Mouse (Mus musculus) forebrain, embryonic 15.5 days (tissue): Measurements from ENCODE around the gene Arl8a. TPM values are rescaled to one million over a fixed set of nuclear protein-coding genes. Genes with fewer than 3 reads are reported as not detected.
A peak's percentile ranks its signal among the peaks of the same experiment; 100 is the strongest.

ENCODE experiments used
- ATAC-seq: fragments of 200-750 bp; cut with Nextera tagmentation; replicated peaks from 2 replicates; pipeline ENCODE4 v1.8.0; 2017; ENCODE audit warnings: mild to moderate bottlenecking, moderate TSS enrichment, moderate library complexity
- H3K27ac ChIP-seq: fragments of 300-500 bp; sonication (generic); replicated peaks from 2 replicates; pipeline ENCODE4 v1.5.1; 2015; ENCODE audit warnings: mild to moderate bottlenecking, inconsistent platforms
- H3K27me3 ChIP-seq: fragments of 300-500 bp; sonication (generic); 2 replicates; pipeline ENCODE4 v1.6.1; 2015; ENCODE audit warnings: inconsistent platforms
- H3K36me3 ChIP-seq: fragments of 300-500 bp; sonication (generic); 2 replicates; pipeline ENCODE4 v1.6.1; 2015; ENCODE audit warnings: mild to moderate bottlenecking, inconsistent platforms
- H3K4me1 ChIP-seq: fragments of 300-500 bp; sonication (generic); 2 replicates; pipeline ENCODE4 v1.6.1; 2015; ENCODE audit warnings: inconsistent platforms
- H3K4me2 ChIP-seq: fragments of 300-500 bp; sonication (generic); replicated peaks from 2 replicates; pipeline ENCODE4 v1.6.1; 2015; ENCODE audit warnings: mild to moderate bottlenecking, inconsistent platforms
- H3K4me3 ChIP-seq: fragments of 300-500 bp; sonication (generic); 2 replicates; pipeline ENCODE4 v1.5.1; 2015; ENCODE audit warnings: mild to moderate bottlenecking, inconsistent platforms
- H3K9ac ChIP-seq: fragments of 300-500 bp; sonication (generic); replicated peaks from 2 replicates; pipeline ENCODE4 v1.6.1; 2015; ENCODE audit warnings: mild to moderate bottlenecking, inconsistent platforms
- H3K9me3 ChIP-seq: fragments of 300-500 bp; sonication (generic); 2 replicates; pipeline ENCODE4 v1.6.1; 2016; ENCODE audit warnings: inconsistent platforms
- WGBS: fragments of 180-500 bp; shearing (Covaris S2); methylation state at CpG from one replicate; pipeline ENCODE4 v1.1.7; 2015; ENCODE audit warnings: mixed read lengths; 5-methylcytosine and 5-hydroxymethylcytosine counted together
- polyA plus RNA-seq: library from polyadenylated mRNA; unstranded; fragments of >200 nt; fragmentation: Nextera tagmentation; extraction: Ambion mirVana; gene quantifications from 2 replicates; pipeline ENCODE4 v1.2.1, GENCODE M21; 2015

Arl8a gene
- polyA plus RNA-seq, 1 experiment from 2014 or later, result 307 TPM

GRCm38 (mm10) chr1:135139906-135140305, 6.7 kb upstream of the Arl8a start:
- Histone ChIP-seq H3K27ac (no peak overlapping the region), H3K4me3 (no peak overlapping the region), H3K9ac (no peak overlapping the region), H3K36me3 (no peaks in the 10 kb centered on the region), H3K27me3 (no peaks in the 10 kb centered on the region), H3K4me2 (no peak overlapping the region), H3K4me1 (no peaks in the 10 kb centered on the region), H3K9me3 (no peaks in the 10 kb centered on the region)
- 67% methylated on average over 2 of the region's 2 CpGs for WGBS
- ATAC-seq, result no peak

DNA sequence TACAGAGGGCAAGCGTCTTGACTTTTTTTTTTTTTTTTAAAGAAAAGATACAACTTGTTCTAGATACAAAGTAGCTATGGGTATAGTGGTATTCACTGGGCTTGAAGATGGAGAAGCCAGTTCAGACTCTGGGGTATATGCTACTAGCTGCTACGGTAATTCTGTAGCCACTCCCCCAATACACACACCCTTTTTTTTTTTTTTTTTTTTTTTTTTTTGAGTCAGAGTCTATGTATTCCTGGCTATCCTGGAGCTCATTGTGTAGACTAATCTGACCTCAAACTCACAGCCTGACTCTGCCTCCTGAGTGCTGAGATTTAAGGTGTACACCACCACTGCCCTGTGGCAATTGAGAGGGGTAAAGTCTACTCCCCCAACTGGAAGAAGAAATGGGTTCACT, 4.2 kb upstream of the Arl8a start:
- WGBS, result 75% methylated on average over 2 of the region's 2 CpGs
- H3K4me1 ChIP-seq, result peaks cover 3% of the 10 kb centered on the region
- no peak overlapping the region for H3K4me2 ChIP-seq
- H3K4me3 ChIP-seq, result no peak overlapping the region
- H3K9me3 ChIP-seq, result no peaks in the 10 kb centered on the region
- H3K27me3 ChIP-seq, result no peaks in the 10 kb centered on the region
- H3K36me3 ChIP-seq, result no peaks in the 10 kb centered on the region
- H3K9ac ChIP-seq, result no peak overlapping the region
- H3K27ac ChIP-seq, result no peak overlapping the region
- no peak for ATAC-seq

DNA sequence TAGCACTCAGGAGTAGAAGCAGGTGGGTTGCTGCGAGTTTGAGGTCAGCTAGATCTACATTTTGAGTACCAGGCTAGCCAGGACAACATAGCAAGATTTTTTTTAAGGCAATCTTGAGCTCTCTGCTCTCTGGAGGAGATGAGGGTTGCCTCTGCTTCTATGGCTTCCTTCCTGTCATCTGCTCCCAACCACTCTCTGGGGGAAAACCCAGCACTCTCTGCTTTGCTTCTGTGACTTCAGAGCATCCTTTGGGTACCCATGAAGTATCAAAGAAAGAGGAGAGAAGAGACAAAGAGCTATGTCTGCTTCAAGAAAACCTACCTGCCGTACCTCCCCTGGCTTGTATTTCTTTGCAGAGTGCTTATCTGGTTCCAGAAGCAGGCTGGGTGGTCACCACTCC, 2.7 kb upstream of the Arl8a start:
- Histone ChIP-seq H3K4me3 (no peak overlapping the region), H3K27me3 (no peaks in the 10 kb centered on the region), H3K9ac (no peak overlapping the region), H3K4me1 (peaks cover 14% of the 10 kb centered on the region), H3K9me3 (no peaks in the 10 kb centered on the region), H3K36me3 (no peaks in the 10 kb centered on the region), H3K27ac (no peak overlapping the region), H3K4me2 (no peak overlapping the region)
- no peak for ATAC-seq
- WGBS, result 92% methylated on average over 2 of the region's 2 CpGs

DNA sequence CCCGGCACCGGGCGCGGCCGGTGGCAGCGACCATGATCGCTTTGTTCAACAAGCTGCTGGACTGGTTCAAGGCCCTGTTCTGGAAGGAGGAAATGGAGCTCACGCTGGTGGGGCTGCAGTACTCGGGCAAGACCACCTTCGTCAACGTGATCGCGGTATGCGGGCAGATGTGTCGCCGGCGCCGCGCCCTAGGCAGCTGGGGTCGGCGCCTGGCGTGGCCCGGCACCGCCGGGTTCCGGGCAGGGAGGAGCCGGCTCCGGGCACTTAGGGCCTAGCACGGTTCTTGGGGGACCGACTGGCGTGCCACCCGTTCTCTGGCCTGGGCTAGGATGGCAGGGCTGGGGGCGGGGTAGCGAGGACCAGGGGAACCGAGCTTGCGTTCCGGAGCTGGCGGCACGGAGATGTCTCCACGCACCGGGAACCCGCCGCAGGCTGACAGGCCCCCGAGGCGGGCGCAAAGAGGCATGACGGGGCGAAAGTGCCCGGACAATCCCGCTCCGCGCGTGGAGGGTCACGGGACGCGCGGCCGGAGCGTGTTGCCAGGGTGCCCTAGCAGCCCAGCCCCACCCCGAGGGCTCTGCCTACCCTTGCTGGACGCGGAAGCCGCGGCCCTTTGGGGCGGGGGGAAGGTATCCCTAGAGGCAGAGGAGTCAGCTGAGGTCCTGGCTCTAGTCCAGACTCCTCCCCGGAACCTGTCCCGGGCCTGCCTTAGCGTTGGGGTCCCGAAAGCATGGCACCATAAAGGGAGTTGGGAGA, 500 bp downstream of the Arl8a start:
- no peaks in the 10 kb centered on the region for H3K9me3 ChIP-seq
- under 1% methylated on average over 69 of the region's 69 CpGs for WGBS

GRCm38 (mm10) chr1:135147702-135148058, 1.1 kb downstream of the Arl8a start:
- peak overlapping the region; percentile 100 for H3K9ac ChIP-seq
- under 1% methylated on average over 7 of the region's 7 CpGs for WGBS
- ATAC-seq, result no peak; the same call in 1 of the 2 replicates
- H3K4me3 ChIP-seq, result peak overlapping the region; percentile 100
- H3K36me3 ChIP-seq, result no peaks in the 10 kb centered on the region; the same call in 1 of the 2 replicates
- H3K9me3 ChIP-seq, result no peaks in the 10 kb centered on the region
- no peaks in the 10 kb centered on the region for H3K27me3 ChIP-seq
- peak overlapping the region; percentile 75 for H3K4me2 ChIP-seq
- H3K27ac ChIP-seq, result peak overlapping the region; percentile 97
- H3K4me1 ChIP-seq, result peaks cover 42% of the 10 kb centered on the region

More for the DNA sequence above, 500 bp downstream of the Arl8a start:
- Histone ChIP-seq H3K36me3 (no peaks in the 10 kb centered on the region; the same call in 1 of the 2 replicates), H3K4me1 (peaks cover 37% of the 10 kb centered on the region), H3K4me2 (peak overlapping the region; percentile 75), H3K4me3 (peak overlapping the region; percentile 100), H3K27ac (peak overlapping the region; percentile 97), H3K27me3 (no peaks in the 10 kb centered on the region), H3K9ac (peak overlapping the region; percentile 100)
- ATAC-seq, result peak; percentile 72

GRCm38 (mm10) chr1:135148476-135148875, 1.9 kb downstream of the Arl8a start:
- peaks cover 42% of the 10 kb centered on the region for H3K4me1 ChIP-seq

GRCm38 (mm10) chr1:135148996-135149395, 2.4 kb downstream of the Arl8a start:
- Histone ChIP-seq H3K27me3 (no peaks in the 10 kb centered on the region), H3K9ac (peak overlapping the region; percentile 100; the same call in 1 of the 2 replicates), H3K9me3 (no peaks in the 10 kb centered on the region), H3K27ac (peak overlapping the region; percentile 97), H3K4me1 (peaks cover 46% of the 10 kb centered on the region), H3K36me3 (no peaks in the 10 kb centered on the region; the same call in 1 of the 2 replicates), H3K4me3 (peak overlapping the region; percentile 100), H3K4me2 (peak overlapping the region; percentile 75)
- ATAC-seq, result no peak
- WGBS, result 17% methylated on average over 5 of the region's 5 CpGs

More at GRCm38 (mm10) chr1:135148476-135148875, 1.9 kb downstream of the Arl8a start:
- ATAC-seq, result no peak
- Histone ChIP-seq H3K9ac (peak overlapping the region; percentile 100), H3K27ac (peak overlapping the region; percentile 97), H3K27me3 (no peaks in the 10 kb centered on the region), H3K36me3 (no peaks in the 10 kb centered on the region; the same call in 1 of the 2 replicates), H3K4me3 (peak overlapping the region; percentile 100), H3K9me3 (no peaks in the 10 kb centered on the region), H3K4me2 (peak overlapping the region; percentile 75)
- WGBS, result 50% methylated on average over 4 of the region's 4 CpGs

DNA sequence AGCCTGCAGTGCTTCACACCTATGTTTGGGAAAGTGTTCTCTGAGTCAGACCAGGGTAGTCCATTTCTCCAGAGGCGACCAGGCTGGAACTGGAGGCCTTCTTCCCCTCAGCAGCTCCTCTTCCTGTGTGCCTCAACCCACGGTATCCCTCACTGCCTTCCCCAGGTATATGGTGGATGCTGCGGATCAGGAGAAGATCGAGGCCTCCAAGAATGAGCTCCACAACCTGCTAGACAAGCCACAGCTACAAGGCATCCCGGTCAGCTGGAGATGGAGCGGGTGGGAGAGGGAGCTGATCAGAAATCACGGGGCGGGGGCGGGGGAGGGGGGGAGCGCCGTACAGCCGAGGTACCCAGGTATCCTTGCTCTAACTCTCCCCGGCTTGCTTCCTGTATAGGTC, 7.4 kb downstream of the Arl8a start:
- peak overlapping the region; percentile 40 for H3K4me2 ChIP-seq
- no peak; the same call in 1 of the 2 replicates for ATAC-seq
- WGBS, result 22% methylated on average over 12 of the region's 13 CpGs
- H3K4me3 ChIP-seq, result peak overlapping the region; percentile 17
- no peaks in the 10 kb centered on the region for H3K27me3 ChIP-seq
- peak overlapping the region; percentile 94 for H3K27ac ChIP-seq
- H3K36me3 ChIP-seq, result peaks cover 19% of the 10 kb centered on the region
- peak overlapping the region; percentile 43 for H3K9ac ChIP-seq
- no peaks in the 10 kb centered on the region for H3K9me3 ChIP-seq
- H3K4me1 ChIP-seq, result peaks cover 51% of the 10 kb centered on the region

DNA sequence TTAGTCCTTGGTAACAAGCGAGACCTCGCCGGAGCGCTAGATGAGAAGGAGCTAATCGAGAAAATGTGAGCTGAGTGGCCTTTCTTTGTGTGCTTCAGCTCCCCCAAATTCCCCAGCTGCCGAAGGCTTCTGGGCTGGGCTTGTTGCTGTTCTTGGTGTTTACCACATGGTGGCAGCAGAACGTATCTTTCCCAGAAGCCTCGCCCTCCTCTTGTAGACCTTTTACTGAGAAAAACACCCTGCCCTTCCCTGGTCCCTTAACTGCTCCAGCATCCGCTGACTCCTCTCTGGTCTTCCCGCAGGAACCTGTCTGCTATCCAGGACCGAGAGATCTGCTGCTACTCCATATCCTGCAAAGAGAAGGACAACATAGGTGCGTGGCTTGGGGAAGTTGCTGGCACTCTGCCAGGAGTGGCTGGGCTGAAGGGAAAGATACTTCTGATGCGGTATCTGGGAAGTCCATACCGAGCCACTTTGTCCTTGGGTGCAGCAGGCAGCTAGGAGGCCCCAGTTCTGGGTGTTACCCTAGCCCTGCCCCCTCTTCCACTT, 7.9 kb downstream of the Arl8a start:
- Histone ChIP-seq H3K36me3 (peaks cover 19% of the 10 kb centered on the region), H3K9ac (peak overlapping the region; percentile 43), H3K27me3 (no peaks in the 10 kb centered on the region), H3K9me3 (no peaks in the 10 kb centered on the region), H3K4me2 (peak overlapping the region; percentile 40), H3K4me3 (peak overlapping the region; percentile 17), H3K27ac (peak overlapping the region; percentile 94), H3K4me1 (peaks cover 51% of the 10 kb centered on the region)
- WGBS, result under 1% methylated on average over 14 of the region's 14 CpGs
- peak; percentile 66 for ATAC-seq

- H3K9ac ChIP-seq, result no peak overlapping the region
- no peak for ATAC-seq
- H3K36me3 ChIP-seq, result peaks cover 19% of the 10 kb centered on the region
- H3K27me3 ChIP-seq, result no peaks in the 10 kb centered on the region
- H3K9me3 ChIP-seq, result no peaks in the 10 kb centered on the region
- no peak overlapping the region for H3K4me3 ChIP-seq
- peak overlapping the region; percentile 42; the same call in 1 of the 2 replicates for H3K27ac ChIP-seq
- H3K4me2 ChIP-seq, result no peak overlapping the region
- WGBS, result 75% methylated on average over 6 of the region's 6 CpGs
- peaks cover 36% of the 10 kb centered on the region for H3K4me1 ChIP-seq
Observed at GRCm38 (mm10) chr1:135156300-135156699, 9.7 kb downstream of the Arl8a start.

DNA sequence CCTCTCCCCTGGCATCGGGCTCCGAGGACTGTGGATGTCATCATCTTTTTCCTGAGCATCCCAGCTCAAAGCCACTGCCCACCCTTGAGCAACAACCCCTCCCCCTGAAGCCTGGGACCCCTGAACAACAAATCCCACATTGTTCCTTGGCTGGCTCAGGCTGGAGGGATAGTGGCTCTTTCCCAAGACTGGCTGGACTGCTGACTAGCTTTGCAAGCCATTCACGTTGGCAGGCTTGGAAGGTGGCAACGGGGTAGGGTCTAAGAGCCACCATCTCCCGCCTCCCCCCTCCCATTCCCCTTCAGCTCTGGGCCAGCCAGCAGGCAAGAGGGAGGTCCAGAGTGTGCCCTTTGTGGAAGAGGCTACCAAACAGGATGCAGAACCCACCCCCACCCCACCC, 12.0 kb downstream of the Arl8a start:
- H3K27me3 ChIP-seq, result no peaks in the 10 kb centered on the region
- peaks cover 30% of the 10 kb centered on the region for H3K4me1 ChIP-seq
- H3K36me3 ChIP-seq, result peaks cover 19% of the 10 kb centered on the region
- peak overlapping the region; percentile 79 for H3K27ac ChIP-seq
- peak; percentile 62 for ATAC-seq
- no peak overlapping the region for H3K4me2 ChIP-seq
- H3K9me3 ChIP-seq, result no peaks in the 10 kb centered on the region
- WGBS, result 29% methylated on average over 5 of the region's 5 CpGs
- H3K9ac ChIP-seq, result no peak overlapping the region
- no peak overlapping the region for H3K4me3 ChIP-seq

- no peak overlapping the region for H3K4me2 ChIP-seq
- peaks cover 26% of the 10 kb centered on the region for H3K4me1 ChIP-seq
- no peak overlapping the region for H3K4me3 ChIP-seq
- no peaks in the 10 kb centered on the region for H3K9me3 ChIP-seq
- WGBS, result 21% methylated on average over 7 of the region's 7 CpGs
- peak; percentile 58 for ATAC-seq
- H3K36me3 ChIP-seq, result peaks cover 19% of the 10 kb centered on the region
- H3K9ac ChIP-seq, result no peak overlapping the region
- H3K27me3 ChIP-seq, result no peaks in the 10 kb centered on the region
- peak overlapping the region; percentile 79 for H3K27ac ChIP-seq
Observed at GRCm38 (mm10) chr1:135159074-135159473, 12.4 kb downstream of the Arl8a start.
